Mouse (Mus musculus) layer of hippocampus, adult 9-10 months (tissue): Measurements from ENCODE around the gene Chst3.
"Not testable (repeated sequence)": the region's sequence is repeated elsewhere in the genome, so short reads cannot be mapped to it uniquely, and the experiment has no call there.

Experiments
- DNase-seq: peaks from one replicate; pipeline ENCODE4 v3.0.0; 2022; ENCODE audit warnings: low spot score

Chst3 gene

DNA sequence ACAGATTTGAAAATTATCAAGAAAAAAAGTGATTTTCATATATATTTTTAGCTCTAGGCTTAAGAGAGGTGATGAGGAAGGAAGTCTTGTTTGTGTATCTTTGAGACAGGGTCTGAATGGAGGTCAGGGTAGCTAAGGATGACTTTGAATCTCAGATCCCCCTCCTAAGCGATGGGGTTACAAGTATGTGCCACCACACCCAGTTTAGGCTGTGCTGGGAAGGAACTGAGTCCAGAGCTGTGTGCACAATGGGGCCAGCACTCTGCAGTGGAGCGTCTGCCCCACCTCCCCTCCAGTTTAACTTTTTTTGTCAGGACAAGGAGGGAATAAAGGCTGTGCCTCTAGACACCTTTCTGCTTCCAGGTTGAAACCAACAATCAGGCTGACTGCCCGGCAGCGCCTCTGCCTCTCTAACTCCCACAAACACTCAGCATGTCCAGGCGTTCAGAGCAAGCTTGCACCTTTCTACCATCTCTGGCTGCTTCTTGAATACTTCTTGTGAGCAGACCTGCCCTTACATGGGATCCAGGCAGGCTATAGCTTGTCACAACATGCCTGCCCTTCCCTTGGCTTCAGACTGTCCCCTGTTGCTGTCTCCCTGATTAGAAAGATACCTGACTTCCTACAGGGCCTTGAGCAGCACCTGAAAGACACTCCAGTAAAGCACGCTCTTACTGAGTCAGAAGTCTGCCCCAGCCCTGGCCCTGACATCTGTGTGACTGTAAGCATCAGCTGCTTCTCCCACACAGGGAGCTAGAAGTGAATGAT, 11.4 kb upstream of the Chst3 start:
- no peak for DNase-seq

DNA sequence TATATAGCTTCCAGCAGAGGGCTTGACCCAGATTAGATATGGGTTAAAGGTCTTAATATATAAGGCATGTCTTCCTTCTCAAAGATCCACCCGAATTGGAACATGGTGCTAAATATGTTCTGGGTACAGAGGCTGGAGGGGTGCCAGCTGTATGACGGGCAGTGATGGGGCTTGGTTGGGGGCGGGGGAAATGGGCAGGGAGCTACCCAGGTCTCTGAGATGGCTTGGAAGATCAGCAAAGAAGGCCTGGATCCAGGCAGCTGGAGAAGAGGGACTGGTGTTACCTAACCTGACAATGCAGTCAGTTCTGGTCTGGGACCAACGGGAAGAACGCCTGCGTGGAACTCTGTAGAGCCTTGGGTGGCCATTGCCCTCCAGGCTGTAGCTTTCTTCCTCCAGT, 10.1 kb upstream of the Chst3 start:
- no peak for DNase-seq

- DNase-seq = no peak
Measured at GRCm38 (mm10) chr10:60227666-60228065, 8.6 kb upstream of the Chst3 start.

GRCm38 (mm10) chr10:60224601-60225000, 5.5 kb upstream of the Chst3 start:
- no peak for DNase-seq

GRCm38 (mm10) chr10:60221571-60222259, 2.7 kb upstream of the Chst3 start:
- not testable (repeated sequence) for DNase-seq

DNA sequence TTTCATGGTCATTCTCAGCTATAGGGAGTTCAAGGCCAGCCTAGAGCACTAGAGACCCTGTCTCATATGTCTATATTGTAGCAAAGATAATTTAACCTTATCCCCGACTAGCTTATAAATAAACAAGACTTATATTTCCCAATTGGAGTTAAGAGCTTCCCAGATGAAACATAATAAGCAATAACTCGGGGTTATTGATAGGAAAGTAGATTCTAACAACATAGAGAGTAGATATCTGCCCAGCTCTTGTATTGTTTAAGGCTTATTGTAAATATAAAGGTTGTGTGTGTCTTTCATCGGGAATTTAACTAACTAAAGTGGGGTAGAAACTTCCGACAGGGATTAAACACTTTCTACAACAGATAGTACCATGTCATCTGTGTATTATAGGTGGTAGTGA, 1.5 kb upstream of the Chst3 start:
- DNase-seq = no peak

DNA sequence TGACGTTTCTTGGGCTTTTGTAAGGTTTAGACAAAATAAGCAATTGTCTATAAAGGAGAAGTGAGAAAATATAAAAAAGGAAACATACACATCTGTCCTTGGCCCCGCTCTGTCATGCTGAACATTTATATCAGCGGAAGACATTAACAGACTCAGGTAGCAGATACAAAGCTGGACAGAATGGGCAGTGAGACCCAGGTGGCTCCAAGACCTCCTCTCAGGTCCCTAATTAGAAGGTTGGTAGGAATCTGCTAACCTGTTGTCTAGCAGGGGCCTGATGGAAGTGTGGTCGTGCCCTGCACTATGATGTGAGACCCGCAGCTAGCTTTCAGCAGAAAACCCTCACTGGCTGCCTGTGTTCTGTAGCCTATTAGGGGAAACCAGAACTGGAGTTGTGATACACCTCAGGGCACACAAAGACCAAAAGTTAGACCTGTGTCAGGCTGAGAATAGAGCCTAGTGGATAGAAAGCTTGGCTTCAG, 1.0 kb upstream of the Chst3 start:
- no peak for DNase-seq

GRCm38 (mm10) chr10:60218033-60218590, 948 bp downstream of the Chst3 start:
- no peak for DNase-seq

GRCm38 (mm10) chr10:60216331-60217095, 2.5 kb downstream of the Chst3 start:
- DNase-seq = no peak

- DNase-seq = no peak
Measured at GRCm38 (mm10) chr10:60215077-60215960, 3.7 kb downstream of the Chst3 start.

DNA sequence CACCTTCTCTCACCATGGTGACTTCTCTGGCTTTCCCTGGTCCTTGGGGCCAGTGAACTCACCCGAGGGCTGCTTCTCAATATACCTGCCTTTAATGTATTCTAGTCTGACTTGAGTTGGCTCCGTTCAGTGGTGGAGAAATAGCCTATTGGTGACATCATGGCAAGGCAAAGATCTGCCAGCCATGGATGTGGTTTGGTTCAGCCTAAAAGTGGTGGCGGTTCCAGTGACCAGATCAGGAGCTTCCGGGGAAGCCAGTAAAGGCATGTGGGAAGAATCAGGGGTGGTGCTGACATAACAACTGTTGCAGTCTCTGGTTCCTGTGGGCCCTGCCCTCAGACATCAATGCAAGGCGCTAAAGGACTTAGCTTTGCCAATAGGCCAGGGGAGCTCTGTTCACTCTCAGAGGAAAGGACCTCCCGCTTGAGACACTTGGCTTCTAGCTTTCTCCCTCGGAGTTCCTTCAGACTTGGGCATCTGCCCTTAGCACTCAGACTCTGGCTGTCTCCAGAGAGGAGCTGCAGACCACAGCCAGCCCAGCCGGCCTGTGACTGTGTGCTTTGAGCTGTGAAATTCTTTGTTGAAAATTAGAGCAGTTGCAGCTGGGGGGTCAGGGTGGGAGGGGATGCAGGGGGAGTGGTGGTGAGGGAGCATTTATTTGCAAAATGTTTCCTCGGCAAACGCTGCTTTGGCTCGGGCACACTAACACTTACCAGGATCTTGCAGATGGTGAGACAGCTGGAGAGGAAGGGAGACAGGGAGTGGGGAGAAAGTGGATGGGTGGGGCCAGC, 6.3 kb downstream of the Chst3 start:
- no peak for DNase-seq

DNA sequence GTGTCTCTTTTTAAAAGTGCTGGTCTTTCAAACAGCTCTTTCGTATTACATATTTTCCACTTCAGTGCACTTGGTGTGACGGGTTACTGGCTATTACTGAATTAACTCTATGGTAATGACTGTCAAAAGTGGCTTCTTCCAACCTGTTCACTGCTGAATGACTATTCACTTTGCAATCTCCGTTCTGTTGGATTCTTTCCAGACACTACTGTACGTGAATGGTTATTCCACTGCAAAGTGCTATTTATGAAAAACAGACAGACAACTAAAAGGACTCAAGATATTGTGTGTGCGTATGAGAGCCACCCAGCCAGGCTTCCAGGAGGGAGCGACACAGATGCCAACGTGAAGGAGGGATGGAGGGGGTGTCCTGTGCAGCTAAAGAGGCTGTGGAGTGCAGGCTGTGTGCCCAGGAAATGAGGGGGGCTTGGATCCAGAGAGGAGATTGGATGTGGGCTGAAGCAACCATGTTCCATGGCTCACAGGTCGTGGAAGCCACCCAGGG, 7.5 kb downstream of the Chst3 start:
- DNase-seq = no peak

DNA sequence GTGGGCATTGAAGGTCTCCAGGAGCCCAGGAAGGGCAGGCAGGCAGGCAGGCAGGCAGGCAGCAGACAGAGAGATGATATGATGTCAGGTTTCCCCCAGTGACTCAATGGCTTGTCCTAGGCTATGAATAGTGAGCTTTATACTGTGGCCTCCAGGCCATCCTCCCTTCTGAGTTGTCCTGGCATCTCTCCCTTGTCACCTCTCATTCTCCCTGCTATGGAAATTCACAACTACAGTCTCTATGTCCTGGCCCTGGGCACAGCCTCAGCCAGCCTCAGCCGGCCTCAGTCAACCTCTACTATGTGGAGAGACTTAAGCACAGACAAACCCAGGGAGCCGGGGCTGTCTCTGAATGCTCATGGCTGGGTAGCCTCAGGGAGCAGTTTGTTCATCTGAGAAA, 8.6 kb downstream of the Chst3 start:
- DNase-seq = no peak

GRCm38 (mm10) chr10:60209237-60209636, 9.8 kb downstream of the Chst3 start:
- DNase-seq = peak; percentile 50

DNA sequence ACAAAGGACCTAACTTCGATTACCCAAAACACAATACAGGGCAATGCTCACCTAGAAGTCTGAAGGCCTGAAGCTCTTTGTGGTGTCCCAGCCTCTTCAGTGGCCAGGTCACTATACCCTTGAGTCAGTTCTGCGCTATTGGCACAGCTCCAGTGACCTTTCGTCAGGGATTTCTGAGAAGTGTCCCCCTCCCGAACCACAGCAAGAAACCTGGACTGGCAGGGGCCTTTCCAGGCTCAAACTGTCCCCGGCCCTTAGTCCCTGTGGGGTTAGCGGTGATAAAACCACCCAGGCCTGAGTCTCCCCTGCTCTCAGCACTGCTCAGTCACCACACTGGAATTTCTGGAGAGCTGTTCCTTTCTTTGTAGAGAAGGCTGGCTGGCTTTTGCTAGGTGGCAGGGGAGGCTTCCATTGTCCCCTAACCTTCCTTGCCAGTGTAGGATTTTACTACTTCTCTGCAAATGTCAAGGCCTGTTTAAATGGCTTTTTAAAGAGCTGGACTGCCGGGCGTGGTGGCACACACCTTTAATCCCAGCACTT, 11.8 kb downstream of the Chst3 start:
- DNase-seq = no peak

- DNase-seq = no peak
Measured at GRCm38 (mm10) chr10:60205601-60206241, 13.3 kb downstream of the Chst3 start.

DNA sequence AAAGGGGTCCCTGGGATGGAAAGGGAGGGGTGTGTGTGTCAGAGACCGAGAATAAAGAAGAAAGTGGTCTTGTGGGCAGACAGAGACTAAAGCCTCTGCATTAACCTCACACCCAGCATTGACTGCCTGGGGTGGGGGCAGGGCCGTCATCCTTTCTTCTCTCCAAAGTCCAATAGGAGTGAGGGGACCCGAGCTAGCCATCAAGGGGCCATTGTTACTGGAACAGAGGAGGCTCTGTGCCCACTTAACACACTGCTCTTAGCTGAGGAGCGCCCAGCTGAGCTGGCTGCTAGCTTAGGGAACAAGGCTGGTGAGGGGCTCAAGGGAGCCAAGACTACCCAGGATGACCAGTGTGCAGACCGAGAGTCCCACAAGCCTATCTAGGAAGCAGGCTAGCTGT, 16.3 kb downstream of the Chst3 start:
- DNase-seq = no peak

DNA sequence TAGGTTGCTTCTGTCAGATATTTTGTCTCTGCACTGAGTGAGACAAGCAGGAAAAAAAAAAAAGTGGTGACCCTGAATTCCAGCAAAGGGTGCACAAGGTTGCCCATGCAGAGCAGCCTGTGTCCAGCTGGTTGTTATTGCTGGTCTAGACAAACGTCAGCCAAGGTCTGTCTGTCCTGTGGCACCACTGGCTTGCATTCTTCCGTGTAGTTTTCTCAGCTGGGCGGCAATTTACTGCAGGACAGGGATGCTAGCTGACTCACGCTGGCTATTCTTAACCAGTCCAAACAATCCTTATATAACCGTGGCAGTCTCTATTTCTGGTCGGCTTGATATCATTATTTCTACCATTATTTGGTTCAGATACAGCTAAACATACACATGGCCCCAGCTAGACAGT, 18.1 kb downstream of the Chst3 start:
- no peak for DNase-seq

DNA sequence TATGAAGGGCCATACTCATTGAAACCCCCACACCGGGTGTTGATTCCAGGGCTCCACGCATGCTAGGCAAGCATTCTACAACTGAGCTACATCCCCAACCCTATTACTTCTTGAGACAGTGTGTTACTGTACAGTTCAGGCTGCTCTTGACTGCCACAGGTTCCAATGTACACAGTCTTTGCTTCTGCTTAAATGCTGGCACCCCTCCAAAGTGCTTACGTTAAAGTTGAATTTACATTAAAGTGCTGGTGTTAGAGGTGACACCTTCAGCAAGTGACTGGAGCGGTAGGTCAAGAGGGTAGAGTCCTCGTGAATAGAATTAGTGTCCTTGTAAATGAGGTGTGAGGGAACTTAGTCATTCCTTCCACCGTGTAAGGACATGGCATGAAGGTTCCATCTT, 19.7 kb downstream of the Chst3 start:
- no peak for DNase-seq

DNA sequence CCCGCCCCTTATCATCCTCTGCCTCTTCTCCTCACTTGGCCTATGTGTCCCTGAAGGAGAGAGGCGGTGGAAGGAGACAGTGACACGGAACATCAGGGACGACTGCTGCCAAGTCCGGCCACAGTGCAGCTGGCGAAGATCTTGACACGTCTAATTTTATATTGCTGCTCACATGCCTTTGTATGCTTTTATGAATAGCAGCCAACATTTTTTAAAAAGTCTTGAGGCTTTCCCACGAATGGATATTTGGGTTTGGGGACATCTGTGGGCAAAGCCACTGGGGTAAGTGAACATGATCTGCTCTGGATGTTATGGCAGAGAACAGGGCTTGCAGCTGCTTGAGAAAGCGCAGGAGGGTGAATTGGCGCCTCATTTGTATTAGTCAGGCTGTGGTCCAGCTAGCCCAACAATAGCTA, 21.6 kb downstream of the Chst3 start:
- DNase-seq = no peak
